Mouse (Mus musculus) megakaryocyte-erythroid progenitor cell, adult 5-6 weeks (primary cell): Measurements from ENCODE around the gene Aven. TPM values are rescaled to one million over a fixed set of nuclear protein-coding genes. Genes with fewer than 3 reads are reported as not detected.
"Not testable (repeated sequence)": the region's sequence is repeated elsewhere in the genome, so short reads cannot be mapped to it uniquely, and the experiment has no call there.

ENCODE experiments used
- ATAC-seq: replicated peaks from 2 replicates; pipeline ENCODE4 v1.8.0; 2016; ENCODE audit warnings: mild to moderate bottlenecking, inconsistent platforms; ENCODE audit not compliant: severe bottlenecking, poor library complexity, low FRiP score, low TSS enrichment
- total RNA-seq, 2 experiments: library from RNA; stranded (forward) in 1 of 2; stranded (reverse) in 1 of 2; fragments of 200-1000, 215-1000 nt in 1 of 2; fragments of >200 nt in 1 of 2; fragmentation: Nextera tagmentation in 1 of 2; gene quantifications; 2 replicates each; pipeline ENCODE4 v1.2.3; 2014 to 2017

Gene Aven
- total RNA-seq (2014; fragmentation: Nextera tagmentation) (11.9 and 27.4 TPM in 2 replicates), total RNA-seq (2017) (48.4 and 50.6 TPM in 2 replicates)

GRCm38 (mm10) chr2:112492856-112493538 lies at the start of gene Aven:
Gene Aven, plus strand, starts transcription at chr2:112492964.
- peak; percentile 65 for ATAC-seq

DNA sequence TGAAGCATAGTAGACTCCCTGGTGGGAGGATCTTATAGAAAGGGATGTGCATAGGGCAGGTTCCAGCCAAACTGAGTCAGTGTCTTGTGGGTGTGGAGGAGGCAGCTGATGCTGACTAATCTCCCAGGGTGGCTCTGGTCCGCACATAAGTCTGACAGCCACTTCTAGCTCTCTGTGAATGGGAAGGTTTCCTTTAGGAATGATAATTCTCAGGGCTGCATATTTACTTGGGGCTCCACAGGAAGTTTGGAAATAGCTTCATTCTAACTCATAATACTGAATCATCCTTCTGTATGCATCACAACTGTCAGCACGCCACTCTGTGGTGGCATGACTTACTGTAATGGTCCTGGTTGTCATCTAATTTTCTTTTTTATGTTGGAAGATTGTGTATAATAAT lies 49.3 kb upstream of the Aven start:
- no peak for ATAC-seq

DNA sequence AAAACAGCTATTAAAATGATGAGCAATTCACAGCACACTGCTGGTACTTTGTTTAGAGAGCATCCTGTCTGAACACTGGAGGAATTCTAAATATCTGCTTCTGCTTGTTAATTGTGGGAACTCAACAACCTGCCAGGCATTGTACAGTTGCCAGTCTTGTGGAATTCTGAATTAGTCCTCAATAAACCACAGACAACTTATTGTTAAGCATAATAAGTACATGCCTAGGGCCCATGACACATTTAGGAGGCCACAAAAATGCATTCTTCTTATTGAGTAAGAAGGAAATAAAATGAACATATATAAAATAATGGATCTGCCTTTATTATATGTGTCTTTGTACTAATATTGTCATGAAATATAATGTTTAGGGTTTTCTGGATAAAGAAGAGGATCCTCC lies 47.3 kb upstream of the Aven start:
- no peak for ATAC-seq

DNA sequence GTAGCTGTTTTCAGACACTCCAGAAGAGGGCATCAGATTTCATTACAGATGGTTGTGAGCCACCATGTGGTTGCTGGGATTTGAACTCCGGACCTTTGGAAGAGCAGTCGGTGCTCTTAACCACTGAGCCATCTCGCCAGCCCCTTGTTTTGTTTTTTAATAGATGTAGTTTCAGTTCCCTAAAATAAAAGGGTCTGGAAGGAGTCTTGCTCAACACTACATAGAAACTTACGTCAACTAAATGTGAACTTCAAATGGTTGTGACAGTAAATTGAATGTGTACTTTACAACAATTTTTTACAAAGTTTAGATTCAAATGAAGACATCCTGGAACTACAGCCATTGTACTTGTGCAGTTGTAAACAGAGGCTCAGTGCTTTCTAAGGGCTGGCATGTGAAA lies 44.7 kb upstream of the Aven start:
- not testable (repeated sequence) for ATAC-seq

- ATAC-seq: no peak
Measured at GRCm38 (mm10) chr2:112448510-112449059, 44.2 kb upstream of the Aven start.

DNA sequence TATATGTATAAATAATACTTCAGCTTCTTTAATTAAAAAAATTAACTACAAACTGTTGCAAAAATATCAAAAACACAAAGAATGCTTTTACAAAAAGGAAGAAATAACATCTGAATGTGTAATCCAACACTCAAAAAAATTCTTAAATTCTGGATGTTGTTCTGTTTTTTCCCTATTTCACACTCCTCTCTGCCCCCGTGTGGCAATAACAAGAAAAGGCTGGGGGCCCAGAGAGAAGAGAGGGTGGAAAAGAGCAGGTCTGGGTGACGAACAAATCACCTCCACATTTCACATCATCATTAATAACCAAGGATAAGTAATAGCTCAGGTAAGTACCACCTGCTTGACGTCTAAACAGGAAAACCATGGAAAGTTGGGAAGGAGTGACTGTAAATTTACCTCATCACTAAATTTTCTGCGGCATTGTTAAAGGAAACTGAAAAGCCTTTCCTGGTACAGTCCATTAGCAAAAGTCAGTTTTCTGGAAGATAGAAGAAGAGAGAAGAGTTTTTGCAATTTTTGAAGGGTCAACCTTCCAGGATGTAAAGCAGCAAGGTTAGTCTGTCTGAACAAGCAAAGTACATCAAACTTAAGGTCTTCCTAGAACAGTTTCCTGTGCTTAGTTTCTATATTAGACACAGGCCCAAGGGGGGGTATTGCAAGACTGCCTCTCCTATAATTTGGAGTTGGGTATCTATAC lies 43.0 kb upstream of the Aven start:
- peak; percentile 74 for ATAC-seq

- not testable (repeated sequence) for ATAC-seq
Measured at GRCm38 (mm10) chr2:112452513-112452912, 40.3 kb upstream of the Aven start.

DNA sequence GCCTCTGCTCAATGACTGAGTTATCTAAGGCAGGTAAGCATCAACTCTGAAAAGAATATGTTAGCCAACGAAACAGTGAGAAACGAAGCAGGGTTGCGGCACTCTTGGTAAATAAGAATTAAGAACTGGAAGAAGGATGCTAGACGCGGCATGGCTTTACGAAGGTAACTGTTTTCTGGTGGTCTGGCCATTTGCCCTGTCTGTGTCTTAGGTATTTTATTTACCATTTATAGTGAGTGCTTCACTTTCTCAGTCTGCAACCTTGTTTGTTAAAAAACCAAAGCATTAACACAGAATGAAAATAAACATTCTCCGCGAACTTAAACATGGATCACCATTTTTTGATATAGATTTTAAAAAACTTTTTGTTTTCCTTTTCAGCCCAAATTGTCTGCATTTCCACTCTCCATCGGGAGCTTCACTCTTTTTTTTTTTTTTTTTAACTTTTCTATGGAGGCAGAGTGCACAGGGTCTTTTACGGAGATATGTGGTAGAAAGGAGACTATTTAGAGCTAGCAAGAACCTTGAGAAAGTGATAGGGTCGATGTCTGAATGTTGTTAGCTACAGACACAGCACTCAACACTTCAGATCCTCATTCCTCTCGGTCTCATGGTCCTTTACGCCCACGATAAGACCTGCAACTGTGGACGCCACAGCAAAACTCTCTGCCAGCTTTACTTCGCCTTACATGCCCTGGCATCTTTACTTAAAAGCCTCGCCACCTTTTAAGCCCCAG lies 38.5 kb upstream of the Aven start:
- no peak for ATAC-seq

DNA sequence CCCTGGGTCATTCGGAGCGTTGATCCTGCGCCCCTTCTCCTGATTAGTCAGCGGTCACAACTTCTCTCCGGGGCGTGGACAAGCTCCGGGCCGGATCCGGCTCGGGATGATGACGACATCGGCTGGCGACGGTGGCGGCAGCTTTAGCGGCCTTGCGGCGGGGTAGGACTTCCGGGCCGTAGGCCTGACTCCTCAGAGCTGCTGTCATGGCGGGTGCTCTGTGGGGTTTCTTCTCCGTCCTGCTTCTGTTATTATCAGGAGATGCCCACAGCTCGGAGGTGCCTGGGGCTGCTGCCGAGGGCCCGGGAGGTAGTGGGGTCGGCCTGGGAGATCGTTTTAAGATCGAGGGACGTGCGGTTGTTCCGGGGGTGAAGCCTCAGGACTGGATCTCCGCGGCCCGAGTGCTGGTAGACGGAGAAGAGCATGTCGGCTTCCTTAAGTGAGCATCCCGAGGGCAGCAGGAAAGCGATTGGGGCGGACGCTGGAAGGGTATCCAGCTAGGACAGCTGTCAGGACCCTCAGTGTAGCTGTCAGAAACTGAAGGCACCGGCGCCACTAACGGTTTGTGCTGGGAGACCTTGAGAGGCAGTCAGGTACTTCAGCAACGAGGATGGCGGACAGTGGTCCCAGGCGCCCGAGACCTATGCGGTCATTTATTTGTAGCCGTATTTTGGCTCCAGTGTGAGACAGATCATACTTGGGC lies 37.8 kb upstream of the Aven start, which contains the start of gene Emc7:
TSS of gene Emc7 (plus strand) at position 136 of the 703 bp plus-strand sequence.
- peak; percentile 97 for ATAC-seq

- no peak for ATAC-seq
Measured at GRCm38 (mm10) chr2:112460557-112460956, 32.2 kb upstream of the Aven start.

DNA sequence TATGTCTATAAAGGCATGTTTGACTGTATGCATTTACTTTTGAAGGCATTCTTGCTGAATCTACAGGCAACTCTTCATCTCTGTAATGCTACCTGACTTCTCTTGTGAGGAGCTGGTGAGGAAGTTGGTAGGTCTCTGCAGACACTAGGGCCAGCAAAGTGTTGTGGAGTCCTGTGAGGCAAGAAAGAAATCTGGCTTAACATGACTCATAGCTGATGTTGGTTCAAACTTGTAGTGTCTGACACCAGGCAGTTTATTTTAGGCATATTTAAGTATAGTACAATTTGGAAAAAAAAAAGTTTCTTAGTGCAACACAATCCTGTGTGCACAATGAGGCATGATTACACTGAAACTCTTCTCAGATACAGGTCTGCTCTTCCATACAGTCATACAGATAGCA lies 23.2 kb upstream of the Aven start:
- no peak for ATAC-seq

- ATAC-seq: no peak
Measured at GRCm38 (mm10) chr2:112470961-112471381, 21.8 kb upstream of the Aven start.

- no peak for ATAC-seq
Measured at GRCm38 (mm10) chr2:112472076-112472475, 20.7 kb upstream of the Aven start.

DNA sequence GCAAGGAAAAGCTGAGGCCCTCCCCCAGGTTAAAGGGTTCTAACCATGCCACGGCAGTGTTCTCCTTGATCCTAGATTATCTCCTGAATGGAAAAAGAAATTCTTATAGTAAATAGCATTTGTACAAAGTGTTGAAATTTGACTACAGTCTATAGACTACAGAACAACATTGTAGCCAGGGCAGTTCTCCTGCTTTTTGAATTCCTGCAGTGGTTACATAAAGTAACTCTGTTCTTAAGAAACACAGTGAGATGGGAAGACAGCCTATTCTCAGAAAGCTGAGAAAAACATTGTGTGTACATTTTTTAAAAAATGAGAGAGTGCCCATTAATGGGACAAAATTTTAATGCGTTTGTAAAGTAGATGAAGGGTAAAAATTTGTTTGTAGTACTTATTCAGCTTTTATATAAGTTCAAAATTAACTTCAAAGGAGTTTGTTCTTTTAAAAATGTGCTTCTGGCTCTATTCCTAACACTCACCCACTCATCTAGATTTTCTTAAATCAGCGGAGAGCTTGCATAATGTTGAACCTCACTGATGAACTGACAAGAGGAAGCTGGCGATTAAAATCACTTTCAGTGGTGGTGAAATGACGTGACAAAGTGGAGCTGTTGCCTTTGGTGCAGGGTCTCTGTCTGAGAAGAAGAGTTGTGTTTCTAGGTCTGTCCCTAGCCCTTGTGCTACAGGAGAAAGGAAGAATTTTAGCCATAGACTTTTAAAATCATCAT lies 17.6 kb upstream of the Aven start:
- ATAC-seq: no peak

- ATAC-seq: no peak
Measured at GRCm38 (mm10) chr2:112476554-112476953, 16.2 kb upstream of the Aven start.

DNA sequence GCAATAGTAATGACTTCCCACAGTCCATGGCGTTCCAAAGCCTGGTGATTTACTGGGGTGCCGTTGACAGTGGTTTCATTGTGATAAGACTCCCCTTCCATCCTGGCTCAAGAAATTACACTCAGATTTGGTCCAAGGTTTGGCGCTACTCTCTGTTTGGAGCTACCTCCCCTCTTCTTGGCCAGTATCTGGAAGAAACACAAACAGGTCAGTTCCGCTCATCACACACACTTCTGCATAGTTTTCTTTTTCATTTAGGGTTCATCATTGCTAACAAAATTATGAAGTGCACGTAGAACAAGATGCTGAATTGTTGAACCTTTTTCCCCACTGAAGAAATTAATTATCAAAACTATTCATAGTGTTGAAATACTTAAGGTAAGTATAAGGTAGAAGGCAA lies 12.1 kb upstream of the Aven start, which contains the start of gene Chrm5:
TSS of gene Chrm5 (minus strand) at position 101 of the 400 bp plus-strand sequence.
- ATAC-seq: no peak

DNA sequence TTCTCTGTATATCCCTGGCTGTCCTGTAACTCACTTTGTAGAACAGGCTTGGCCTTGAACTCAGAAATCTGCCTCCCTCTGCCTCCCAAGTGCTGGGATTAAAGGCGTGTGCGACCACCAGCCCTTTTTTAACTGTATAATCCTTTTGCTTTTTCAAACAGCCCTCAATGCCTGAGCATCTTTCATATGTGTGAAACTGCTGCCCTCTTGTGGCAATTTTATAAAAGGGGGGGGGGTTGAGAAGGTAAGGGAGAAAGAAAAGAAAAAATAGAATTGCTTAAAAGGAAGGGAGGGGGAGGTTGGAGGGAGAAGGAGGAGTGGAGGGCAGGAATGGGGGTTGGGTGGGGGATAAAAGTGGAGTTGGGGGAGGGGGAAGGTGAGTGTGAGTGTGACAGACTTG lies 11.2 kb upstream of the Aven start:
- 0 out of 2 replicates have a peak, but pooled peaks have one; percentile 16 for ATAC-seq

GRCm38 (mm10) chr2:112482533-112483333 lies 10.0 kb upstream of the Aven start:
- no peak for ATAC-seq
